Mouse (Mus musculus) left cerebral cortex, adult 18-20 months (tissue): ENCODE data around the gene Eif3f. TPM values are rescaled to one million over a fixed set of nuclear protein-coding genes. Genes with fewer than 3 reads are reported as not detected.

ENCODE experiments used
- DNase-seq, 2 experiments: peaks; one replicate each; pipeline ENCODE4 v3.0.0; 2021 to 2022; ENCODE audit warnings: low spot score in 2 of 2, mixed read lengths in 1 of 2
- total RNA-seq, 2 experiments: library from RNA; stranded (reverse); gene quantifications; 2 replicates each; pipeline ENCODE4 v1.2.3; 2021

Gene Eif3f
- total RNA-seq, 2 experiments from 2014 or later: 92.0 to 108 TPM

DNA sequence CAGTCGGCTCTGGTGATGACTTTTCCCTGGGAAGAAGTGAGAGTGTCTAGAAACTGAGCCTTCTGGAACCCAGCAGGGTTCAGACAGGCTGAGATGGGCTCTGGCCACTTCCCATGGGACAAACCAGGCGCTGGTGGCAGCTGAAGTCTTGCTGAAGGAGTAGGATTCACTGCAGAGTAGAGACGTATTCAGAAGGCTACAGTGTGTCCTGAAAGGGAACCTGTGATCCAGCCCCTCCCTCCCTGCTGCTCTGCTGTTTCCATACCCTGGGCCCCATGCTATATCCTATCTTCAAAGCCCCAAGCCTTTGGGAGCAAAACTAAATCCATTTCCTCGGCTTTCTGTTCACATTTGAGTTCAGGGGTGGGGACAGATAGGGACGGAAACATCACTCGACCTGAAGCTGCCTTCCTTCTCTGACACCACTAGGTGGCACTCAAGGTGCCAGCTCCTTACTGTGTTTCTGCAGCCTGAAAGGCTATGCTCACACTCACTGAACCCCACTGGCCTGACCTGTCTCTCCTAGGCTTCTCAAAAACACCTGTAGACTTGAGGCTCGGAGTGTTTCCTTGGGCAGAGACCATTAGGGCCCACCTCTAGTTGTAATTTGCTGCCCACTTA lies 32.6 kb downstream of the Eif3f start:
- DNase-seq: peak; percentile 63 to 65

DNA sequence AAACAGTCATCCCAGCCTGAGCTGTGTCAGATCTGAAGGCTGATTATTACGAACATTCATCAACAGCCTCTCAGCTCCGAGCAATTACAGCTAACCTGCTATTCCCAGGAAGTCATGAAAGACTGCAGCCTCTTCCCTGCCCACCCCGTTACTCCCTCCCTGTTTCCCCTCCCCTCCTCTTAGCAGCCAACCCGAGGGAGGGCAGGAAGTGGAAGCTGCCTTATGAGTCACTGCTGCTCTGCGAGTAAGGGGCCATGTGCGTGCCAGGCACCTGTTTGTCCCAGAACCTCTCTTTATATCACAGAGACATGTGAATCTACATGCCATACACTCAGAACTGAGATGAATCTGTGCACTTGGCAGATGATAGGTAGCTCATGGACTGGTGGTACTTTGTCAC lies 34.0 kb downstream of the Eif3f start:
- no peak for DNase-seq

GRCm38 (mm10) chr7:108972273-108972672 lies 38.1 kb downstream of the Eif3f start:
- no peak for DNase-seq

GRCm38 (mm10) chr7:108985934-108986708 lies 51.9 kb downstream of the Eif3f start:
- no peak for DNase-seq

GRCm38 (mm10) chr7:108991207-108991606 lies 57.0 kb downstream of the Eif3f start:
- peak; percentile 77 to 80 for DNase-seq

Other genes with a start within 250 kb of the Eif3f start
- not detected for gene Olfr512, start 221.1 kb upstream of the Eif3f start, total RNA-seq
- not detected for gene Olfr513, start 183.4 kb upstream of the Eif3f start, total RNA-seq
- gene Olfr514, start 108.4 kb upstream of the Eif3f start, total RNA-seq: not detected
- gene Olfr516, start 83.9 kb upstream of the Eif3f start, total RNA-seq: not detected
- not detected for gene Olfr517, start 62.0 kb upstream of the Eif3f start, total RNA-seq
- gene Olfr518, start 49.4 kb upstream of the Eif3f start, total RNA-seq: not detected
- not detected for gene Olfr519, start 40.0 kb upstream of the Eif3f start, total RNA-seq
- gene Nlrp10, start 4.2 kb upstream of the Eif3f start, total RNA-seq: under 1 TPM; 0.44 to 0.52 TPM
- gene Tub, start 15.9 kb downstream of the Eif3f start, total RNA-seq: 100 to 1,000 TPM; 128 to 137 TPM
- gene Ric3, start 148.9 kb downstream of the Eif3f start, total RNA-seq: 10 to 100 TPM; 61.5 to 65.4 TPM
- gene Lmo1, start 240.8 kb downstream of the Eif3f start, total RNA-seq: 10 to 100 TPM; 11.5 to 14.4 TPM